Mouse (Mus musculus) urinary bladder, postnatal 36 days (tissue): ENCODE measurements around the gene Mvb12b.

Experiments used
- DNase-seq, 2 experiments: peaks; one replicate each; pipeline ENCODE4 v3.0.0; 2022; ENCODE audit warnings: low spot score in 2 of 2, mixed read lengths in 1 of 2

The Mvb12b gene

DNA sequence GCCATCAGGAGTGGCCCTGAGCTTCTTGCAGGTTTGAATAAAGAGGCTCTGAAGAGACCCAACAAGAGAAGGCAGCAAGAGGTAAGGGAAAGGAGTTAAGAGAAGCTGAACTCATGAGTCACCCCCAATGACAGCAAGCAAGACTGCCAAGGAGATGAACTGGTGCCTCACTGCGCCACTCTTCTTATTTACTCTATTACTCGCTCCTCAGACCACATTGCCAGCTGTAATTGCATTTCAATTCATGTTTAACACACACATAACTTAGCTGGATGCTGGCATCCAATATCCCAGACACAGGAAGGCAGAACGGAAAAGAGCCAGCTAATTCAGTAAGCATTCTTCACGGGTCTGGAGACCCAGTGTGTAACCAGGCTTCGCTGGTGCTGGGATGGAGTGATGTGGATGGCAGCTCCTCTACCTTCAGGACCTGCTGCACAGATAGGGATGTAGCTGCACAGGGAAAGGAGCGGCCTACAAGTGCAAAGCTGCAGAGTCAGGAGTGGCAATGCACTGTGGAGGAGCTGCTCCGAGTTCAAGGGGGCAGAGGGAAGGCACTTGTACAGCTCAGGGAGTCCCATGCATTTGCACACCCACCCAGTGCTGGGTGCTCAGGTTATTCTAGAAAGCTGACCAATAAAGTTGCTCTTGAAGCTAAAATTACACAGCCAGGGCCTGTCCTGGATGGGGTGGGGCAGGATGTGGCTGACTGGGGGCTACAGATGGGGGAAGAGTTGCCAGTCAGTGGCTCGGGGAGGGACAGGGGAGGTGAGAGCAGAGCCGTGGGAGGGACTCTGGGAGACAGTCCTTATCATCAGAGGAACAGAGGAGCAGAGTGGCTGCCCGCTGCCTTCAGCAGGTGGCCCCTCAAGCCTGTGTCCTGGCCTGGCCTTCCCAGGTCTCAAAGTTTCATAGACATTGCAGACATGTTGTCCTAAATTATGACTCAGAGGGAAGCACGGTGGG is 34.5 kb downstream of the Mvb12b start:
- DNase-seq, result no peak

GRCm38 (mm10) chr2:33847196-33847834 is 40.4 kb downstream of the Mvb12b start:
- no peak for DNase-seq

DNA sequence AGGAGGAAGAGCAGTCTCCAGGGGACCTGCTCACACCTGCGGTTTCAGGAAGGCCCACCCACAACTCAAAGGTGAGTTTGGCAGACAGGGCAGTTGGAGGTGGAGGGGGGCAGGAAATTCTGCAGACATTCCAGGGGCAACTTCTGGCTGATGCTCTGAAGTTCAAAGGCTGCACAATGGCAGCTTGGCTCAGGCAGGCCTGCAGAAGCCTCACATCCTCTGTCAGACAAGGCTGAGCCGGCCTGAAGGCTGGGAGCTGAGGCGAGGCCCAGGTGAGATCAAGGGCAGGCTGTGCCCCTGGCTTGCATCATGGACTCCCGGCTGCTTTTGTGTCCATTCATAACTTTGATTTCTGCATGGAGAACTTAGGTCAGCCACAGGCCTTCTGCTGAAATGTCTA is 41.1 kb downstream of the Mvb12b start:
- DNase-seq, result no peak

- no peak for DNase-seq
Observed at GRCm38 (mm10) chr2:33843642-33844041, 44.1 kb downstream of the Mvb12b start.

- no peak for DNase-seq
Observed at GRCm38 (mm10) chr2:33842983-33843577, 44.7 kb downstream of the Mvb12b start.

GRCm38 (mm10) chr2:33841980-33842379 is 45.8 kb downstream of the Mvb12b start:
- DNase-seq, result no peak

- DNase-seq, result no peak
Observed at GRCm38 (mm10) chr2:33840483-33840882, 47.3 kb downstream of the Mvb12b start.

- no peak for DNase-seq
Observed at GRCm38 (mm10) chr2:33839252-33839651, 48.5 kb downstream of the Mvb12b start.

GRCm38 (mm10) chr2:33837297-33837696 is 50.4 kb downstream of the Mvb12b start:
- DNase-seq, result no peak

DNA sequence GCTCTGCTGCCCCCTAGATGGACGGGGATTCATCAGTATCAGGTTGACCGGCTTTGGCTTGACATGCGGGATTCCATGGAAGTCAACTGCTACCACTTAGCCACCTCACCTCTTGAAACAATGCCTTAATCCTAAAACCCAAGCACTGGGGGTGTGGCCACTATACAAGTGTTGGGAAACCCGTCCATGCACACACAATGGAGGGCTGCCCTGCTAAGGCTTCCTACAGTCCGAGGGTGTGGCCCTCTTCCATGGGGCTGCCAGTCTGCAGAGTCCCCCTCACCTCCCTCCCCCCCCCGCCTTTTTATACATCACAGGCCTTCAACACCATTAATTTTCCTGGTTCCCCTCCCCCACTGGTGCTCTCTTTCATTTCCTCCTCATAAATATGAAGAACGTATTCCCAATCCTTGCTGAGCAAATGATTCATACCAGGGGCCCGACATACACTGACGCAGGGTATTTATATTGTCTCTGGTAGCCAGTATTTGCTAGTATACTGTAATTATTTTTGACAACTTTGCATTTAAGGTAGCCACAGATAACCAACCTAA is 51.0 kb downstream of the Mvb12b start:
- no peak for DNase-seq

- DNase-seq, result no peak
Observed at GRCm38 (mm10) chr2:33835038-33835437, 52.7 kb downstream of the Mvb12b start.

DNA sequence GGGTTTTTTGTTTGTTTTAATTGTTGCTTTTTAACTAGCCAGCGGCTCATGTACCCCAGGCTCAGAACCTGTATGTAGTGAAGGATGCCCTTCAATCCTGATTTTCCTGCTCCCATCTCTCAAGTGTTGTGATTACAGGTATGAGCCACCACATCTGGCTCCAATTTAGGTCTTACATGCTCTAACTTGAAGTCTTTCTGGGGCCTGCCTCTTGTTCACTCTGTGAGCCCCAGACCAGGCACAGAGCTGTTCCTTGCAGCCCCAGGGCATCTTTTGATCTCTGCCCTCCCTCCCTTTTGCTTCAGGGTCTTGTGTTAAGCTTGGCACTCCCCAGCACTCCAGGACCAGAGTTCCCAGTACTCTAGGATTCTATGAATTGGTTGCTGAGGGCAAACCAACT is 53.8 kb downstream of the Mvb12b start:
- no peak for DNase-seq

GRCm38 (mm10) chr2:33829870-33830269 is 57.9 kb downstream of the Mvb12b start:
- no peak for DNase-seq

GRCm38 (mm10) chr2:33826777-33827176 is 61.0 kb downstream of the Mvb12b start:
- no peak for DNase-seq

- DNase-seq, result no peak
Observed at GRCm38 (mm10) chr2:33824935-33825514, 62.7 kb downstream of the Mvb12b start.

GRCm38 (mm10) chr2:33821677-33822607 is 65.8 kb downstream of the Mvb12b start:
- DNase-seq, result peak; percentile 69 to 80

DNA sequence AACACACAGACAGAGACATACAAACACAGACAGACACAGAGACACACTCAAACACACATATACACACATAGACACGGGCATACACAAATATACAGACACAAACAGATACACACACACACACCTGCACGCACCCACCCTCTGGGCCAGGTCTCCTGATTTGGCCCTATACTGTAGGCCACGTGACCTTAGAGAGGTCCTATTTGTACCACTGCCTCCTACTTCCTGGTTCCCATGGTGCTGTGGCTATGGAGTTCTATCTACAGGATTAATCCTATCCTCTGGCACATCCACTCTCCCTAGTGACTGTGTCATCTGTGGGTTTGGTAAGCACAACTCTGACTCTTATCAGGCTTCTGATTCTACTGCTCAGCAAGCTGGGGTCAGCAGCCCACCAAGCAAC is 67.3 kb downstream of the Mvb12b start:
- no peak for DNase-seq

DNA sequence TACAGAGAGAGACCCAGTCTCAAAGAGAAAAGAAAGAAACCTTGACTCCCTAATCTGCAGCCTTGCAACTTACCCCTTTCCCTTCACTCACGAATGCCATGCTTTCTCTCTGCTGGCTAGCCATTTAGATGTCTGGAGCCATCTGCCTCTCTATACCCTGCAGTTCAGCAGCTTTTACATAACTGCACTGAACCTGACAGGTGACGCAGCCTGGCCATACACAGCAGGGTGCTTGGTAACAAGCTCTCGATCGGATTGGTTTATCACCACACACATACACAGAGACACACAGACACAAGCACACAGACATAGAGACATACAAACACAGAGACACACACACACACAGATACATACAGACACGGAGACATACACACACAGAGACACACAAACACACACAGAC is 67.7 kb downstream of the Mvb12b start:
- no peak for DNase-seq

- no peak for DNase-seq
Observed at GRCm38 (mm10) chr2:33818385-33818784, 69.4 kb downstream of the Mvb12b start.

- no peak for DNase-seq
Observed at GRCm38 (mm10) chr2:33817663-33818346, 69.9 kb downstream of the Mvb12b start.
